Mouse (Mus musculus): ENCODE data around the gene Bnc1. TPM values are rescaled to one million over a fixed set of nuclear protein-coding genes. Genes with fewer than 3 reads are reported as not detected.

The Bnc1 gene
- polyA plus RNA-seq, 1 experiment from 2014 or later = 4.4 TPM

GRCm38 (mm10) chr7:81973939-81974338 lies 18.2 kb downstream of the Bnc1 start:
- 92% methylated on average over 12 of the region's 12 CpGs for WGBS
- Histone ChIP-seq H3K4me2 (no peak overlapping the region), H3K9ac (replicated peaks) (no peak overlapping the region), H3K36me3 (no peaks in the 10 kb centered on the region), H3K4me3 (replicated peaks) (no peak overlapping the region), H3K9me3 (no peaks in the 10 kb centered on the region), H3K27ac (no peak overlapping the region), H3K27me3 (peaks cover 14% of the 10 kb centered on the region; the same call in 1 of the 2 replicates), H3K4me1 (replicated peaks) (no peaks in the 10 kb centered on the region; the same call in 1 of the 2 replicates)
- no peak for ATAC-seq (ENCODE audit: insufficient number of reproducible peaks, insufficient read depth, low FRiP score, low TSS enrichment, low read depth)

- ATAC-seq (ENCODE audit: insufficient number of reproducible peaks, insufficient read depth, low FRiP score, low TSS enrichment, low read depth) = no peak
- Histone ChIP-seq H3K4me3 (replicated peaks) (no peak overlapping the region), H3K27ac (no peak overlapping the region), H3K9me3 (no peaks in the 10 kb centered on the region), H3K9ac (replicated peaks) (no peak overlapping the region), H3K27me3 (peaks cover 14% of the 10 kb centered on the region; the same call in 1 of the 2 replicates), H3K4me1 (replicated peaks) (no peaks in the 10 kb centered on the region; the same call in 1 of the 2 replicates), H3K36me3 (no peaks in the 10 kb centered on the region), H3K4me2 (no peak overlapping the region)
- WGBS = 94% methylated on average over 5 of the region's 5 CpGs
Observed at GRCm38 (mm10) chr7:81973339-81973738, 18.8 kb downstream of the Bnc1 start.

GRCm38 (mm10) chr7:81968975-81969374 lies 23.1 kb downstream of the Bnc1 start:
- no peak overlapping the region for H3K9ac ChIP-seq (replicated peaks)
- H3K27me3 ChIP-seq = 0 out of 2 replicates have a peak, but pooled peaks cover 11% of the 10 kb centered on the region
- H3K36me3 ChIP-seq = no peaks in the 10 kb centered on the region
- WGBS = 85% methylated on average over 6 of the region's 6 CpGs
- ATAC-seq (ENCODE audit: insufficient number of reproducible peaks, insufficient read depth, low FRiP score, low TSS enrichment, low read depth) = no peak
- H3K27ac ChIP-seq = no peak overlapping the region
- H3K4me3 ChIP-seq (replicated peaks) = no peak overlapping the region
- H3K9me3 ChIP-seq = no peaks in the 10 kb centered on the region
- no peaks in the 10 kb centered on the region for H3K4me1 ChIP-seq (replicated peaks)
- no peak overlapping the region for H3K4me2 ChIP-seq

- Histone ChIP-seq H3K27me3 (0 out of 2 replicates have a peak, but pooled peaks cover 7% of the 10 kb centered on the region), H3K9ac (replicated peaks) (no peak overlapping the region), H3K4me1 (replicated peaks) (no peaks in the 10 kb centered on the region), H3K4me3 (replicated peaks) (no peak overlapping the region), H3K27ac (no peak overlapping the region), H3K36me3 (no peaks in the 10 kb centered on the region), H3K9me3 (no peaks in the 10 kb centered on the region), H3K4me2 (no peak overlapping the region)
- WGBS = 88% methylated on average over 4 of the region's 4 CpGs
- no peak for ATAC-seq (ENCODE audit: insufficient number of reproducible peaks, insufficient read depth, low FRiP score, low TSS enrichment, low read depth)
Observed at GRCm38 (mm10) chr7:81968451-81968850, 23.6 kb downstream of the Bnc1 start.

- Histone ChIP-seq H3K36me3 (no peaks in the 10 kb centered on the region), H3K9ac (replicated peaks) (no peak overlapping the region), H3K4me3 (replicated peaks) (no peak overlapping the region), H3K27ac (no peak overlapping the region), H3K27me3 (no peaks in the 10 kb centered on the region), H3K9me3 (no peaks in the 10 kb centered on the region), H3K4me1 (replicated peaks) (no peaks in the 10 kb centered on the region), H3K4me2 (no peak overlapping the region)
- no peak for ATAC-seq (ENCODE audit: insufficient number of reproducible peaks, insufficient read depth, low FRiP score, low TSS enrichment, low read depth)
- 69% methylated on average over 5 of the region's 5 CpGs for WGBS
Observed at GRCm38 (mm10) chr7:81966195-81966594, 25.9 kb downstream of the Bnc1 start.

GRCm38 (mm10) chr7:81959704-81960103 lies 32.4 kb downstream of the Bnc1 start:
- ATAC-seq (ENCODE audit: insufficient number of reproducible peaks, insufficient read depth, low FRiP score, low TSS enrichment, low read depth) = 0 out of 2 replicates have a peak, but pooled peaks have one; percentile 31
- Histone ChIP-seq H3K4me1 (replicated peaks) (no peaks in the 10 kb centered on the region), H3K4me2 (no peak overlapping the region), H3K9ac (replicated peaks) (no peak overlapping the region), H3K9me3 (no peaks in the 10 kb centered on the region), H3K36me3 (no peaks in the 10 kb centered on the region), H3K4me3 (replicated peaks) (no peak overlapping the region), H3K27me3 (peaks cover 4% of the 10 kb centered on the region; the same call in 1 of the 2 replicates), H3K27ac (no peak overlapping the region)
- 6% methylated on average over 3 of the region's 3 CpGs for WGBS

- no peaks in the 10 kb centered on the region for H3K4me1 ChIP-seq (replicated peaks)
- no peak overlapping the region for H3K27ac ChIP-seq
- H3K9me3 ChIP-seq = no peaks in the 10 kb centered on the region
- H3K36me3 ChIP-seq = no peaks in the 10 kb centered on the region
- H3K4me2 ChIP-seq = no peak overlapping the region
- H3K4me3 ChIP-seq (replicated peaks) = no peak overlapping the region
- H3K9ac ChIP-seq (replicated peaks) = no peak overlapping the region
- no peak for ATAC-seq (ENCODE audit: insufficient number of reproducible peaks, insufficient read depth, low FRiP score, low TSS enrichment, low read depth)
- peaks cover 4% of the 10 kb centered on the region; the same call in 1 of the 2 replicates for H3K27me3 ChIP-seq
Observed at GRCm38 (mm10) chr7:81954208-81954846, 37.8 kb downstream of the Bnc1 start.

- WGBS = 95% methylated on average over 2 of the region's 2 CpGs
- H3K9me3 ChIP-seq = no peaks in the 10 kb centered on the region
- no peak for ATAC-seq (ENCODE audit: insufficient number of reproducible peaks, insufficient read depth, low FRiP score, low TSS enrichment, low read depth)
Observed at GRCm38 (mm10) chr7:81950499-81950898, 41.6 kb downstream of the Bnc1 start.

GRCm38 (mm10) chr7:81945398-81945797 lies 46.7 kb downstream of the Bnc1 start:
- Histone ChIP-seq H3K27me3 (no peaks in the 10 kb centered on the region), H3K27ac (no peak overlapping the region), H3K4me3 (replicated peaks) (no peak overlapping the region), H3K9me3 (no peaks in the 10 kb centered on the region), H3K4me2 (no peak overlapping the region), H3K9ac (replicated peaks) (no peak overlapping the region), H3K4me1 (replicated peaks) (no peaks in the 10 kb centered on the region), H3K36me3 (no peaks in the 10 kb centered on the region)
- ATAC-seq (ENCODE audit: insufficient number of reproducible peaks, insufficient read depth, low FRiP score, low TSS enrichment, low read depth) = no peak
- 26% methylated on average over 4 of the region's 4 CpGs for WGBS

More at GRCm38 (mm10) chr7:81950499-81950898, 41.6 kb downstream of the Bnc1 start:
- Histone ChIP-seq H3K36me3 (no peaks in the 10 kb centered on the region), H3K27me3 (no peaks in the 10 kb centered on the region), H3K4me3 (replicated peaks) (no peak overlapping the region), H3K4me1 (replicated peaks) (no peaks in the 10 kb centered on the region), H3K4me2 (no peak overlapping the region), H3K27ac (no peak overlapping the region), H3K9ac (replicated peaks) (no peak overlapping the region)

GRCm38 (mm10) chr7:81934806-81935205 lies 57.3 kb downstream of the Bnc1 start:
- peak; percentile 73; the same call in 1 of the 2 replicates for ATAC-seq (ENCODE audit: insufficient number of reproducible peaks, insufficient read depth, low FRiP score, low TSS enrichment, low read depth)
- Histone ChIP-seq H3K4me1 (replicated peaks) (peaks cover 20% of the 10 kb centered on the region), H3K27me3 (no peaks in the 10 kb centered on the region), H3K27ac (peak overlapping the region; percentile 97), H3K9ac (replicated peaks) (peak overlapping the region; percentile 96), H3K4me3 (replicated peaks) (peak overlapping the region; percentile 88), H3K36me3 (no peaks in the 10 kb centered on the region), H3K4me2 (peak overlapping the region; percentile 82), H3K9me3 (no peaks in the 10 kb centered on the region)
- WGBS = 5% methylated on average over 5 of the region's 5 CpGs

GRCm38 (mm10) chr7:81934267-81934745 lies 57.8 kb downstream of the Bnc1 start, which contains the start of gene Hdgfl3:
Gene Hdgfl3, minus strand, starts transcription at chr7:81934473.
- Histone ChIP-seq H3K4me1 (replicated peaks) (peaks cover 20% of the 10 kb centered on the region), H3K4me3 (replicated peaks) (peak within 1 kb of the TSS; percentile 88), H3K9ac (replicated peaks) (peak within 1 kb of the TSS; percentile 96), H3K9me3 (no peaks in the 10 kb centered on the region), H3K27ac (peak within 1 kb of the TSS; percentile 97), H3K4me2 (peak within 1 kb of the TSS; percentile 82), H3K36me3 (no peaks in the 10 kb centered on the region), H3K27me3 (no peaks in the 10 kb centered on the region)
- ATAC-seq (ENCODE audit: insufficient number of reproducible peaks, insufficient read depth, low FRiP score, low TSS enrichment, low read depth) = peak; percentile 75
- under 1% methylated on average over 55 of the region's 63 CpGs for WGBS
